Mouse (Mus musculus) embryonic facial prominence, embryonic 14.5 days (tissue): ENCODE data around the gene Hcrtr2. TPM values are rescaled to one million over a fixed set of nuclear protein-coding genes. Genes with fewer than 3 reads are reported as not detected.

ENCODE experiments used
- ATAC-seq: fragments of 200-750 bp; cut with Nextera tagmentation; 2 replicates; pipeline ENCODE4 v1.8.0; 2017; ENCODE audit warnings: low read depth, moderate number of reproducible peaks, moderate TSS enrichment
- DNase-seq: peaks from one replicate; pipeline ENCODE4 v3.0.0-alpha.2; 2015; ENCODE audit warnings: low spot score
- H3K27ac ChIP-seq: fragments of 300-500 bp; sonication (generic); replicated peaks from 2 replicates; pipeline ENCODE4 v1.5.1; 2014; ENCODE audit warnings: low read depth, mild to moderate bottlenecking, low read length, moderate library complexity
- H3K27me3 ChIP-seq: fragments of 300-500 bp; sonication (generic); replicated peaks from 2 replicates; pipeline ENCODE4 v1.6.1; 2014; ENCODE audit warnings: low read length; ENCODE audit not compliant: control insufficient read depth, insufficient read depth
- H3K36me3 ChIP-seq: fragments of 300-500 bp; sonication (generic); 2 replicates; pipeline ENCODE4 v1.6.1; 2014; ENCODE audit warnings: low read length, mixed read lengths; ENCODE audit not compliant: control insufficient read depth, insufficient read depth
- H3K4me1 ChIP-seq: fragments of 300-500 bp; sonication (generic); 2 replicates; pipeline ENCODE4 v1.6.1; 2014; ENCODE audit warnings: antibody characterized with exemption, low read length; ENCODE audit not compliant: control insufficient read depth, insufficient read depth
- H3K4me2 ChIP-seq: fragments of 300-500 bp; sonication (generic); 2 replicates; pipeline ENCODE4 v1.6.1; 2014; ENCODE audit warnings: low read depth, mild to moderate bottlenecking, low read length, moderate library complexity, mixed read lengths
- H3K4me3 ChIP-seq: fragments of 300-500 bp; sonication (generic); 2 replicates; pipeline ENCODE4 v1.5.1; 2014; ENCODE audit warnings: low read depth, mild to moderate bottlenecking, low read length
- H3K9ac ChIP-seq: fragments of 300-500 bp; sonication (generic); 2 replicates; pipeline ENCODE4 v1.6.1; 2014; ENCODE audit warnings: low read depth, mild to moderate bottlenecking, low read length, moderate library complexity, mixed read lengths
- H3K9me3 ChIP-seq: fragments of 300-500 bp; sonication (generic); 2 replicates; pipeline ENCODE4 v1.6.1; 2016; ENCODE audit warnings: low read length; ENCODE audit not compliant: control insufficient read depth
- WGBS: fragments of 180-500 bp; shearing (Covaris S2); extraction: QIAGEN DNeasy Blood & Tissue Kit; methylation state at CpG from one replicate; pipeline ENCODE4 v1.1.7; 2014; 5-methylcytosine and 5-hydroxymethylcytosine counted together
- polyA plus RNA-seq: library from polyadenylated mRNA; unstranded; fragments of >200 nt; fragmentation: Nextera tagmentation; extraction: Ambion mirVana; gene quantifications from 2 replicates; pipeline ENCODE4 v1.2.1, GENCODE M21; 2014

The Hcrtr2 gene
- polyA plus RNA-seq, 1 experiment from 2014 or later, result 0.54 TPM

GRCm38 (mm10) chr9:76321589-76321988 lies 2.1 kb downstream of the Hcrtr2 start:
- WGBS, result 85% methylated on average over 4 of the region's 4 CpGs
- ATAC-seq (no peak), DNase-seq (no peak)
- Histone ChIP-seq H3K36me3 (no peaks in the 10 kb centered on the region), H3K27ac (no peak overlapping the region), H3K4me1 (0 out of 2 replicates have a peak, but pooled peaks cover 3% of the 10 kb centered on the region), H3K9me3 (no peaks in the 10 kb centered on the region), H3K27me3 (peaks cover 37% of the 10 kb centered on the region), H3K9ac (no peak overlapping the region), H3K4me3 (no peak overlapping the region), H3K4me2 (no peak overlapping the region; the same call in 1 of the 2 replicates)

DNA sequence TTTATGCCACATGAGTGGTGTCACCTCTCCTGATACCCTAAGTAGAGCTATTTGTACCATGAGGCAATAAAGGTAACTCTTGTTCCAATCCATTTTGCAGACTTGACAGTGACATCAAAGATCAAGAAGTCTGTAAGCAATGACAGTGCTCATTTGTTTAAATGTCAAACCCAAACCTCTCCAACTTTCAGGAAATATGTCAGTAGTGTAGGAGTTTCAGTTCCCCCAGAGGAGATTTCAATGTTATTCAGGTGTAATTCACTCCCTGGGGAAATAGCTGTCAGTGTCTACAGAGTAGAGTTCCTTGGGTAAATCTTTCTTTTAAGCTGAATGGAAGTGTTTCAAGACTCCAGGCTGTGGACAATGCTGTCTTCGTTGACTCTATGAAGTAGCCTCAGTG lies 2.9 kb downstream of the Hcrtr2 start:
- H3K36me3 ChIP-seq, result no peaks in the 10 kb centered on the region
- peaks cover 37% of the 10 kb centered on the region for H3K27me3 ChIP-seq
- H3K4me3 ChIP-seq, result no peak overlapping the region
- H3K27ac ChIP-seq, result no peak overlapping the region
- H3K4me2 ChIP-seq, result no peak overlapping the region
- WGBS, result 63% methylated on average over 1 of the region's 1 CpGs
- DNase-seq (no peak), ATAC-seq (no peak)
- H3K9ac ChIP-seq, result no peak overlapping the region
- no peaks in the 10 kb centered on the region for H3K9me3 ChIP-seq
- H3K4me1 ChIP-seq, result 0 out of 2 replicates have a peak, but pooled peaks cover 3% of the 10 kb centered on the region

DNA sequence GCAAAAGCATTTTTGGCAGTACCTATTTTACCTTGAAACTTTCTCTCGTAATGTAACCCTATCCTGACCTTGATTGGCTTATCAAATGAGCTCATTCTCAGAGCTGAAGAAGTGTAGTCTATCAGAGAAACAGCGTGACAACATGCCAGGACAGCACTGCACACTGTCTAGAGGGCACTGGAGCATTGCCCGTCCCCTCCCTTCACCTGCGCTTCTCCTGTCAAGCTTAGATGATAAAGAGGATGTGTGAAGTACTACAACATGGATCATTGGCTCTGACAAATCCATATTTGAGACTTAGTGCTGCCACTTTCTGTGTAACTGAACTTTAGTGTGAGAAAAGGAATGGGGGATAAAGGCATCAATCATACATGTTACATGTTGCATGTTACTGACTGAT lies 5.4 kb downstream of the Hcrtr2 start:
- no peak for DNase-seq
- Histone ChIP-seq H3K36me3 (no peaks in the 10 kb centered on the region), H3K9me3 (no peaks in the 10 kb centered on the region), H3K4me1 (0 out of 2 replicates have a peak, but pooled peaks cover 3% of the 10 kb centered on the region), H3K4me2 (no peak overlapping the region), H3K4me3 (no peak overlapping the region), H3K9ac (no peak overlapping the region), H3K27me3 (peaks cover 24% of the 10 kb centered on the region), H3K27ac (no peak overlapping the region)
- no peak for ATAC-seq
- WGBS, result 77% methylated on average over 4 of the region's 4 CpGs

DNA sequence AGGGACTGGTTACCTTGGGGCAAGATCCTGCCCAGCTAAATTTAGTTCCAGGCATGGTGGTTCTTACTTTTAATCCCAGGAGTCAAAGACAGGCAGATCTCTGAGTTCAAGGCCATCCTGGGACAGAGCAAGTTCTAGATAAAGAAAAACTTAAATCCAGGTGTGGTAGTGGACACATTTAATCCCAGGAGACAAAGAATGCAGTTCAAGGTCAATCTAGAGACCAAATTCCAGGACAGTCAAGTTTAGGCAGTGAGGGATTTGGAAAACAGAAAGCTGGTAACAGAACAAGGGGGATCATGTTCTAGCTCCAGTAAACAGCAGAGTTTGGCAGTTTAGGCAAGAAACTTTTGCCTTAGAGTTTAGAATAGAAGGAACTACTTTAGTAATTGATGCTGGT lies 8.6 kb downstream of the Hcrtr2 start:
- Histone ChIP-seq H3K4me2 (no peak overlapping the region), H3K9me3 (no peaks in the 10 kb centered on the region), H3K4me3 (no peak overlapping the region), H3K27ac (no peak overlapping the region), H3K27me3 (no peaks in the 10 kb centered on the region), H3K4me1 (no peaks in the 10 kb centered on the region), H3K9ac (no peak overlapping the region), H3K36me3 (no peaks in the 10 kb centered on the region)
- DNase-seq (no peak), ATAC-seq (no peak)

- Histone ChIP-seq H3K4me1 (no peaks in the 10 kb centered on the region), H3K4me3 (no peak overlapping the region), H3K36me3 (no peaks in the 10 kb centered on the region), H3K27me3 (no peaks in the 10 kb centered on the region), H3K9me3 (no peaks in the 10 kb centered on the region), H3K27ac (no peak overlapping the region), H3K9ac (no peak overlapping the region), H3K4me2 (no peak overlapping the region)
- no peak for DNase-seq
- no peak for ATAC-seq
Measured at GRCm38 (mm10) chr9:76313921-76314320, 9.7 kb downstream of the Hcrtr2 start.

DNA sequence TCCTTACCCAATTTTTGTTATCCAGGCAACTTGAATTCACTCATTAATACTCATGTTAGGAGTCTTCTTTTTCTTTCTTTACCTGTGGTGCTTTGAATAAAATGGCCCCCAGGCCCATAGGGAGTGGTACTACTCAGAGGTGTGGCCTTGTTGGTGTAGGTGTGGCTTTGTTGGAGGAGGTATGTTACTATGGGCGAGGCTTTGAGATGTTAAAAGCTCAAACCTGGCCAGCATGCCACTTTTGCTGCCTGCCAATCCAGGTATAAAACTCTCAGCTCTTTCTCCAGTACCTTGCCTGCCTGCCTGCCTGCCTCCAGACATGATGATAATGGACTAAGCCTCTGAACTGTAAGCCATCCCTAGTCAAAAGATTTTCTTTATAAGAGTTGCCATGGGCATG lies 11.4 kb downstream of the Hcrtr2 start:
- H3K4me3 ChIP-seq, result no peak overlapping the region
- no peaks in the 10 kb centered on the region for H3K4me1 ChIP-seq
- no peak overlapping the region for H3K27ac ChIP-seq
- ATAC-seq (no peak), DNase-seq (no peak)
- H3K9ac ChIP-seq, result no peak overlapping the region
- H3K4me2 ChIP-seq, result no peak overlapping the region
- no peaks in the 10 kb centered on the region for H3K27me3 ChIP-seq
- no peaks in the 10 kb centered on the region for H3K36me3 ChIP-seq
- H3K9me3 ChIP-seq, result no peaks in the 10 kb centered on the region
- WGBS, result 48% methylated on average over 1 of the region's 1 CpGs

- 72% methylated on average over 5 of the region's 5 CpGs for WGBS
- no peaks in the 10 kb centered on the region for H3K27me3 ChIP-seq
- no peak for DNase-seq
Measured at GRCm38 (mm10) chr9:76291384-76291783, 32.3 kb downstream of the Hcrtr2 start.

DNA sequence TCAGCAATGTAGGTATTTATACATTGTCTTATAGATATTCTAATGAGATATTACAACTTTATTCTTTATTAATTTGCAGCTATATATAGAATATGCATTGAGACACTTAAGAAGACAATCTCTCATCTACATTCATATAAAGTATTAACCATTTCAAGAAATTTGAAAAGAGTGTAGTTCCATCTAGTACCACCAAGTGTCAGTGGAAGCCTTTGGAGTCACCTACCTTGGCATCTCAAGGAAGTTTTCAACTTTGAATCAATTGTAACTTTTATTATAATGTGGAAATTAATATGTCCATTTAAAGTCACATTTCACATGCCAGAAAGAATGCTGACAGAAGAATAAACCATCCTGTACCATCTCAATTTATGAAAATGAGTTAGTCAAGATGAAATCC lies 52.8 kb downstream of the Hcrtr2 start:
- H3K27ac ChIP-seq, result no peak overlapping the region
- no peaks in the 10 kb centered on the region for H3K27me3 ChIP-seq
- ATAC-seq (no peak), DNase-seq (peak; percentile 8)
- no peak overlapping the region for H3K9ac ChIP-seq
- no peaks in the 10 kb centered on the region for H3K36me3 ChIP-seq
- H3K4me1 ChIP-seq, result no peaks in the 10 kb centered on the region
- H3K4me3 ChIP-seq, result no peak overlapping the region
- H3K9me3 ChIP-seq, result no peaks in the 10 kb centered on the region
- no peak overlapping the region for H3K4me2 ChIP-seq

More at GRCm38 (mm10) chr9:76291384-76291783, 32.3 kb downstream of the Hcrtr2 start:
- H3K27ac ChIP-seq, result no peak overlapping the region
- ATAC-seq, result no peak
- H3K4me1 ChIP-seq, result no peaks in the 10 kb centered on the region
- no peak overlapping the region for H3K9ac ChIP-seq
- H3K4me2 ChIP-seq, result no peak overlapping the region
- no peaks in the 10 kb centered on the region for H3K9me3 ChIP-seq
- H3K4me3 ChIP-seq, result no peak overlapping the region
- no peaks in the 10 kb centered on the region for H3K36me3 ChIP-seq

- ATAC-seq, result no peak
- DNase-seq, result no peak
- WGBS, result 74% methylated on average over 5 of the region's 5 CpGs
Measured at GRCm38 (mm10) chr9:76257731-76258130, 65.9 kb downstream of the Hcrtr2 start.

More at GRCm38 (mm10) chr9:76257731-76258130, 65.9 kb downstream of the Hcrtr2 start:
- H3K4me2 ChIP-seq, result no peak overlapping the region
- no peak overlapping the region for H3K27ac ChIP-seq
- no peaks in the 10 kb centered on the region for H3K9me3 ChIP-seq
- no peaks in the 10 kb centered on the region for H3K4me1 ChIP-seq
- no peaks in the 10 kb centered on the region for H3K27me3 ChIP-seq
- H3K36me3 ChIP-seq, result no peaks in the 10 kb centered on the region
- H3K4me3 ChIP-seq, result no peak overlapping the region
- H3K9ac ChIP-seq, result no peak overlapping the region
